Mouse (Mus musculus): ENCODE results near the gene Grid2.

- no peak for TF ChIP-seq POLR2A (IDR thresholded peaks at IDR 0.05; ENCODE audit: control insufficient read depth, low read depth, low read length)
- TF ChIP-seq CTCF (IDR thresholded peaks at IDR 0.05; ENCODE audit: control insufficient read depth, insufficient read depth, insufficient replicate concordance, low read depth, low read length): no peak
Observed at GRCm38 (mm10) chr6:64046084-64046483, 790.4 kb downstream of the Grid2 start.
